Mouse (Mus musculus) heart, embryonic 16.5 days (tissue): Measurements from ENCODE around the gene Gm13769. TPM values are rescaled to one million over a fixed set of nuclear protein-coding genes. Genes with fewer than 3 reads are reported as not detected.
"Not testable (repeated sequence)": the region's sequence is repeated elsewhere in the genome, so short reads cannot be mapped to it uniquely, and the experiment has no call there.

Experiments
- ATAC-seq: fragments of 200-750 bp; cut with Nextera tagmentation; replicated peaks from 2 replicates; pipeline ENCODE4 v1.8.0; 2017; ENCODE audit warnings: moderate number of reproducible peaks; ENCODE audit not compliant: insufficient read depth, low FRiP score; ENCODE audit errors: extremely low read depth
- H3K27ac ChIP-seq: fragments of 300-500 bp; sonication (generic); 2 replicates; pipeline ENCODE4 v1.5.1; 2014; ENCODE audit warnings: mild to moderate bottlenecking, low read length, control low read depth, moderate library complexity
- H3K27me3 ChIP-seq: fragments of 300-500 bp; sonication (generic); 2 replicates; pipeline ENCODE4 v1.6.1; 2014; ENCODE audit warnings: low read length, mixed read lengths; ENCODE audit not compliant: control insufficient read depth, insufficient read depth
- H3K36me3 ChIP-seq: fragments of 300-500 bp; sonication (generic); 2 replicates; pipeline ENCODE4 v1.6.1; 2014; ENCODE audit not compliant: control insufficient read depth, insufficient read depth
- H3K4me1 ChIP-seq: fragments of 300-500 bp; sonication (generic); 2 replicates; pipeline ENCODE4 v1.6.1; 2014; ENCODE audit warnings: low read length, mixed read lengths; ENCODE audit not compliant: control insufficient read depth, insufficient read depth
- H3K4me2 ChIP-seq: fragments of 300-500 bp; sonication (generic); 2 replicates; pipeline ENCODE4 v1.6.1; 2014; ENCODE audit warnings: low read depth, mild to moderate bottlenecking, control low read depth, low read length
- H3K4me3 ChIP-seq: fragments of 300-500 bp; sonication (generic); 2 replicates; pipeline ENCODE4 v1.5.1; 2014; ENCODE audit warnings: mild to moderate bottlenecking, control low read depth, low read length
- H3K9ac ChIP-seq: fragments of 300-500 bp; sonication (generic); 2 replicates; pipeline ENCODE4 v1.6.1; 2014; ENCODE audit warnings: low read length, control low read depth
- H3K9me3 ChIP-seq: fragments of 300-500 bp; sonication (generic); replicated peaks from 2 replicates; pipeline ENCODE4 v1.6.1; 2016; ENCODE audit warnings: low read length; ENCODE audit not compliant: control insufficient read depth
- WGBS: fragments of 180-500 bp; shearing (Covaris S2); extraction: QIAGEN DNeasy Blood & Tissue Kit; methylation state at CpG from one replicate; pipeline ENCODE4 v1.1.7; 2014; 5-methylcytosine and 5-hydroxymethylcytosine counted together
- polyA plus RNA-seq: library from polyadenylated mRNA; unstranded; fragments of >200 nt; fragmentation: Nextera tagmentation; extraction: Ambion mirVana; gene quantifications from 2 replicates; pipeline ENCODE4 v1.2.1, GENCODE M21; 2015

Gm13769 gene
- polyA plus RNA-seq = 0.06 TPM in 1 of 2 replicates, not detected in the other

DNA sequence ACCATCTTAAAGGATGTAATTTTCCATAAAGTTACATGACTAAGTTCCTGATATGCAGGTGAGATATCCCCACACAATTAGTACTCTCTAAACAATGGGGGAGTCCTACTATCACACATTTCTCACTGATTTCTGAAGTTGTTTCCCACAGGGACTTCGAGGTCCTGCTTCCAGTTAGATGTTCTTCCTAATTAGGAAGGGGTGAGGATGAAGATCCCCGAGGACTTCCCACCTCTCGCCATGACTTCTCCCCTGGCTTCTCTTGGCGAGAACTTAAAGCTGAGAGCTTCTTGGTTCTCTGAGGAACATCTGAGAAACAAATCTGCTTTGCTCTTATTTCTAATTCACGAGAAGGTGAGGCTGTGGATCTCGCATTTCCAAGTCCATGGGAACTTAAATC, at the start of gene Gm13769:
TSS of gene Gm13769 (plus strand) at position 301 of the 400 bp plus-strand sequence.
- not testable (repeated sequence) for H3K4me3 ChIP-seq, H3K27me3 ChIP-seq, H3K36me3 ChIP-seq, ATAC-seq, H3K4me1 ChIP-seq, H3K4me2 ChIP-seq, H3K9ac ChIP-seq, H3K9me3 ChIP-seq, H3K27ac ChIP-seq
- no CpG with 5 or more reads among the region's 6 CpGs for WGBS

- Histone ChIP-seq H3K36me3 (no peaks in the 10 kb centered on the region), H3K4me1 (no peaks in the 10 kb centered on the region), H3K9me3 (no peaks in the 10 kb centered on the region), H3K9ac (no peak within 1 kb of the TSS), H3K4me2 (no peak within 1 kb of the TSS), H3K27ac (no peak within 1 kb of the TSS), H3K27me3 (no peaks in the 10 kb centered on the region), H3K4me3 (no peak within 1 kb of the TSS)
- 88% methylated on average over 6 of the region's 6 CpGs for WGBS
- no peak for ATAC-seq
Observed at GRCm38 (mm10) chr2:90292741-90293140, 29.3 kb upstream of the Gm13769 start, which contains the start of gene Olfr1272. Gene Olfr1272, minus strand, starts transcription at chr2:90292841.

DNA sequence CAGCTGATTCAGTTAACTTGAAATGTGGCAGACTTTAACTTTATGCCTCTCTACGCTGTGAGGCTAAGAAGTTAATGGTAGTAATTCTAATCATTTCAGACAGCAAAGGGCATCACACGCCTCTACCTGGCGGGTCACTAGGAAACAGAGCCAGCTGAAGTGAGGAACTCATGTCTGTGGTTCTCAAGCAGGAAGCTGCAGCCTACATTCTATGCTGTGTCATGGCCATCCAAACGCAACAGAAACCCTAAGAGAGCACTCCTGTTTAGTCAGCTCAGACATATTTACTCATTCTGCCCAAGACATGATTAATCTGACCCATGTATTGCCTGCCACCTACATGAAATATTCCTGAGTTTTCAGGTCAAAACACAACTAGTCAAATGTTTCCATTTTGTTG, 24.7 kb downstream of the Gm13769 start:
- not testable (repeated sequence) for H3K36me3 ChIP-seq
- WGBS = no CpG with 5 or more reads among the region's 4 CpGs

DNA sequence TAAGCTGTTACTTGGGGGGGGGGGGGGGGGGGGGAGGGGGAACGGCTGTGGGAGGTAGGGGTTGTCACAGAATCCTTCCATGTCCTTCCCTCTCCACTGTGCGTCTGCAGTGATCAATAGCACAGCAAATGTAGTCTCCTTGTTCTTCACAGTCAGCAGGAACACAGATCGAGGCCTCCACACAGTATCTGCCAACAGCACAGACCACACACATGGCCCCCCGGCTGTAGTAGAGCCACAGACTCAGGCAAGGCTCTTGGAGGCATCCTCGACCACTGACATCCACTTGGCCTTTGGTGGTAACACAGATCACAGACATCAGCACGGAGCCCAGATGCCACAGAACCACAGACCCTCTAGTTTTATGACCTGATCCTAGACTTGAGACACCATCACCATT, 29.0 kb downstream of the Gm13769 start:
- H3K9me3 ChIP-seq, H3K36me3 ChIP-seq, H3K9ac ChIP-seq, H3K27ac ChIP-seq, H3K27me3 ChIP-seq, H3K4me1 ChIP-seq, H3K4me3 ChIP-seq, H3K4me2 ChIP-seq, ATAC-seq: not testable (repeated sequence)
- no CpG with 5 or more reads among the region's 6 CpGs for WGBS

More for the DNA sequence above, 24.7 kb downstream of the Gm13769 start:
- H3K4me3 ChIP-seq, H3K9ac ChIP-seq, H3K27me3 ChIP-seq, H3K4me2 ChIP-seq, H3K27ac ChIP-seq, ATAC-seq, H3K4me1 ChIP-seq, H3K9me3 ChIP-seq: not testable (repeated sequence)

GRCm38 (mm10) chr2:90351540-90351939, 29.5 kb downstream of the Gm13769 start:
- ATAC-seq = not testable (repeated sequence)
- WGBS = no CpG with 5 or more reads among the region's 3 CpGs

DNA sequence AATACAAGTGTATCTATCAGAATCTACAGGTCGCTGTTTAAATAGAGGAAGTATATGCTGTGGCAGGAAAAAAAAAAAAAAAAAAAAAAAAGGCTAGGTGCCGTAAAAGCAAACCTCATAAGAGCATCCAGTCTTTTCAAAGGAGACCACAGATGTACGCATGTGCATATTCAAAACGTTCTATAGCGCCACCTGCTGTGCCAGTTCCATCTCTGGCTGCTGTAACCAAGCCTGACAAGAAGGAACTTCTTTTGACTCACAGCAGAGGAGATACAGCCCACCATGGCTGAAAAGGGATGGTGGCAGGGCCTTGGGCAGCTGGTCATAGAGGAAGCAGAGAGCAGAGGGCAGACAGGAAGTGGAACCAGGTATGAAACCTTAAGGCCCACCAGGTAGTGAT, 37.2 kb downstream of the Gm13769 start:
- ATAC-seq, H3K4me2 ChIP-seq, H3K4me3 ChIP-seq, H3K27me3 ChIP-seq, H3K36me3 ChIP-seq, H3K9ac ChIP-seq, H3K4me1 ChIP-seq, H3K9me3 ChIP-seq, H3K27ac ChIP-seq: not testable (repeated sequence)
- no CpG with 5 or more reads among the region's 5 CpGs for WGBS

More at GRCm38 (mm10) chr2:90351540-90351939, 29.5 kb downstream of the Gm13769 start:
- not testable (repeated sequence) for H3K36me3 ChIP-seq, H3K27ac ChIP-seq, H3K27me3 ChIP-seq, H3K9me3 ChIP-seq, H3K4me3 ChIP-seq, H3K9ac ChIP-seq, H3K4me1 ChIP-seq, H3K4me2 ChIP-seq

DNA sequence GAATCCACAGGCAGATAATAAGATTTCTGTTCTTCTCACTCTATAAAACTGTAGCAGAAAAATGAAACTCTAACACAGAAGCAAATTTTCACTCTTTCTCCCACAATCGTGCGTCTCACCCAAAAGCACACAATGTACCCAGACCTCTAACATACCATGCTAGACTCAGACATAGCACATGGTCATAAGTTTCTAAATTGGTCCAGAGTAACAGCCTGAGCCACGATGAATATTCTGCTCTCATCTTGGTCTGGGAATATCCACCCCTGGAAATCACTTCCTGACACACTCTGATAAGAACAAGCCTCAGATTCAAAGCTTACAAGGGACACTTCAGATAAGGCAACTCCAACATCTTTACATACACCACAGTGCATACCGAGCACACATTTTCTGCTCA, 38.2 kb downstream of the Gm13769 start:
- H3K9ac ChIP-seq, H3K9me3 ChIP-seq, ATAC-seq, H3K27me3 ChIP-seq, H3K4me3 ChIP-seq, H3K4me2 ChIP-seq, H3K36me3 ChIP-seq, H3K27ac ChIP-seq, H3K4me1 ChIP-seq: not testable (repeated sequence)
- WGBS = no CpG with 5 or more reads among the region's 4 CpGs

Other genes with a start within 250 kb of the Gm13769 start
- not detected in 2 replicates for gene Olfr1269, start 200.8 kb upstream of the Gm13769 start, polyA plus RNA-seq
- gene Olfr32, start 179.9 kb upstream of the Gm13769 start, polyA plus RNA-seq = not detected in 2 replicates
- not detected in 2 replicates for gene Olfr1270, start 169.1 kb upstream of the Gm13769 start, polyA plus RNA-seq
- not detected in 2 replicates for gene Olfr1506, start 97.7 kb upstream of the Gm13769 start, polyA plus RNA-seq
- not detected in 2 replicates for gene Olfr142, start 64.6 kb upstream of the Gm13769 start, polyA plus RNA-seq
- not detected in 2 replicates for gene Olfr1271, start 51.2 kb upstream of the Gm13769 start, polyA plus RNA-seq
- gene Olfr1272, start 29.4 kb upstream of the Gm13769 start, polyA plus RNA-seq = not detected in 2 replicates
- not detected in 2 replicates for gene Olfr1274-ps, start 76.5 kb downstream of the Gm13769 start, polyA plus RNA-seq